10 mouse cellular contexts compared by ENCODE assay signal in the genomic region with DNA sequence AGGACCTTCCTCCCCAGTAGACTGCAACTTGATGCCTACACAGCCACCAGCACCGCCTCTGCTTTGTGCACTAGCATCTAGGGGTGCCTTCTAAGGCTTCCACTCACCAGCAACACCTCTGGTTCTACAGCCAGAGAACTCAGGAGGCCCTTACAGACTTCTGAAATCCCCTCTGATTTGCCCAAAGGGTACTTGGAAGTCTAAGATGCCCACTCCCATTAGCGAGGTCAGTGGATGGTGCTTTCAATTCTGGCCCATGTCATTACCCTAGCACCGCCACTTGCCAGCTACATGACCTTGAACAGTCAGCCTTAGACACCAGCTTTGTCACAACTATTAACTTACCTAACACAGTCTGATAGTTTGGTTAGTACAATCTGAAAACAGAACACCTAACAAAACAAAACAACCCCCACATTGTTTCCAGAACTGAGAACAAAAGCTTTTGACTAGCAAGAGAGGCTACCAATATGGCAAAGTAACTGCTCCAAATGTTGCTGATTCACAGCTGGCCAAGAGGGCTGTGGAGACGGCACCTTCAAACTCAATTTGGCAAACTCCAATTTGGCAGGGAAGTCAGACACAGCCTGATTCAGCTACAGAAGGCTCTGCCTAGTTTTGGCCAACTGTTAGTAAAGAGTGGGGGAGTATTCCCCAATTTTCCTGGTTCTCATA. TPM values are rescaled to one million over a fixed set of nuclear protein-coding genes. Genes with fewer than 3 reads are reported as not detected.
A peak's percentile ranks its signal among the peaks of the same experiment; 100 is the strongest.
DNase-seq lines count a peak whose midpoint lies in the region; TF ChIP-seq lines count a peak whose summit lies in the region.
"Had no signal": no experiment of that assay in that cellular context is flagged by ENCODE, and none has a peak within 500 bp of the region (broad histone marks: within the 10 kb centered on the region; RNA-seq: fewer than 3 reads in every experiment).

No protein-coding gene starts in this region.

- TF ChIP-seq CTCF in heart, adult 2 months (IDR thresholded peaks at IDR 0.05): no peak
- no peak for TF ChIP-seq CTCF in left cerebral cortex, adult 2 months (IDR thresholded peaks at IDR 0.05)
- TF ChIP-seq CTCF in lung, adult 2 months (IDR thresholded peaks at IDR 0.05; ENCODE audit: insufficient read depth, low read length): no peak

- H3K9ac ChIP-seq in heart, adult 2 months (ENCODE audit: low read depth, low read length): peak overlapping the region; percentile 45

- no peaks in the 10 kb centered on the region for H3K27me3 ChIP-seq in heart, adult 2 months (ENCODE audit: control insufficient read depth, insufficient read depth, low read length)
- H3K27me3 ChIP-seq: megakaryocyte, embryonic 14.5 days had no signal

- TF ChIP-seq EP300 in heart, adult 2 months (IDR thresholded peaks at IDR 0.05; ENCODE audit: insufficient read depth, low read depth, low read length): no peak

- WGBS in heart, adult 2 months: 53% methylated on average over 4 of the region's 4 CpGs
- WGBS in macrophage (ENCODE audit: missing documents): 97% methylated on average over 4 of the region's 4 CpGs
- 65% methylated on average over 4 of the region's 4 CpGs for WGBS in lung, adult 2 months

- peaks cover 29% of the 10 kb centered on the region for H3K4me1 ChIP-seq in heart, adult 2 months (ENCODE audit: control insufficient read depth, insufficient read depth, low read length)
- peaks cover 44% of the 10 kb centered on the region for H3K4me1 ChIP-seq in brown adipose tissue, adult 24 weeks (ENCODE audit: control insufficient read depth, insufficient read depth, insufficient read length, low read length)
- peaks cover 42% of the 10 kb centered on the region for H3K4me1 ChIP-seq in lung, adult 2 months (ENCODE audit: control insufficient read depth, insufficient read depth, low read length)

- no peak for DNase-seq in heart, adult 2 months
- DNase-seq in heart, postnatal 4 days: no peak
- DNase-seq in left cerebral cortex, adult 2 months (ENCODE audit: extremely low spot score in 1 of 2, low spot score in 2 of 2): no peak
- DNase-seq in left cerebral cortex, adult 11 months (ENCODE audit: low spot score): no peak
- DNase-seq in right cerebral cortex, postnatal 10 days (ENCODE audit: low spot score in 2 of 2): no peak
- DNase-seq in lung, adult 2 months: no peak
- DNase-seq: gastrocnemius, postnatal 25 days had no signal

- intact Hi-C loops in heart, adult 2 months (cut with DNase I): no loop called here
- intact Hi-C loops in left cerebral cortex, adult 2 months (cut with DNase I): no loop called here

- peaks cover 63% of the 10 kb centered on the region for H3K36me3 ChIP-seq in heart, adult 2 months (ENCODE audit: control insufficient read depth, insufficient read depth, low read length)
- peaks cover 7% of the 10 kb centered on the region; the same call in 1 of the 2 replicates for H3K36me3 ChIP-seq in macrophage (ENCODE audit: inconsistent target)

- H3K27ac ChIP-seq in heart, adult 2 months: peak overlapping the region; percentile 99
- peak overlapping the region; percentile 47 for H3K27ac ChIP-seq in left cerebral cortex, adult 2 months
- H3K27ac ChIP-seq in brown adipose tissue, adult 24 weeks (replicated peaks; ENCODE audit: low read depth, low read length): peak overlapping the region; percentile 77
- peak overlapping the region; percentile 92 for H3K27ac ChIP-seq in macrophage

- peaks cover 6% of the 10 kb centered on the region; the same call in 1 of the 2 replicates for H3K79me2 ChIP-seq in heart, adult 2 months (replicated peaks; ENCODE audit: control insufficient read depth, insufficient read depth, low read length)
- peaks cover 90% of the 10 kb centered on the region for H3K79me2 ChIP-seq in macrophage (ENCODE audit: inconsistent target)

- no peak; the same call in 1 of the 2 replicates for TF ChIP-seq POLR2A in heart, adult 2 months (IDR thresholded peaks at IDR 0.05; ENCODE audit: insufficient read depth, low read depth, low read length)
- TF ChIP-seq POLR2A in lung, adult 2 months (IDR thresholded peaks at IDR 0.05; ENCODE audit: borderline replicate concordance, extremely low read depth, low read depth, low read length): no peak

- H3K4me3 ChIP-seq in heart, adult 2 months: no peak overlapping the region
- peak overlapping the region; percentile 28; the same call in 1 of the 2 replicates for H3K4me3 ChIP-seq in left cerebral cortex, adult 2 months
- no peak overlapping the region for H3K4me3 ChIP-seq in brown adipose tissue, adult 24 weeks (ENCODE audit: insufficient read depth, low read depth, low read length)
- H3K4me3 ChIP-seq in macrophage (ENCODE audit: inconsistent target): no peak overlapping the region
- no peak overlapping the region for H3K4me3 ChIP-seq in lung, adult 2 months (replicated peaks; ENCODE audit: extremely low read depth, low read depth, low read length)
- H3K4me3 ChIP-seq: megakaryocyte, embryonic 14.5 days had no signal

RNA-seq across cellular contexts. Expression of a gene that starts 6.1 kb away (rescaled TPM):
- total RNA-seq in heart, adult 2 months (2021): 100 to 1,000 TPM; 800 to 832 TPM
- polyA plus RNA-seq in heart, adult 2 months (2012; rRNA removed): 523 and 821 TPM in 2 replicates
- total RNA-seq in heart, postnatal 4 days (2021): 1,000 to 10,000 TPM; 1,042 to 1,100 TPM
- total RNA-seq in left cerebral cortex, adult 2 months (2021): 1,000 to 10,000 TPM; 1,018 to 1,116 TPM
- polyA plus RNA-seq in brown adipose tissue, adult 24 weeks (2012; ENCODE audit: insufficient read depth, insufficient read length, missing spikeins): 26.7 and 27.0 TPM in 2 replicates
- total RNA-seq in macrophage (2018; cell fraction: chromatin; rRNA removed): 100 to 1,000 TPM in 3 of 26 experiments, 10 to 100 TPM in 23; 21.3 to 208 (median 41.7) TPM
- 100 to 1,000 TPM in 19 of 26 experiments, 10 to 100 TPM in 7; 73.2 to 225 (median 128) TPM for total RNA-seq in macrophage (2018; cell fraction: cytosol; rRNA removed)
- total RNA-seq in macrophage (2018; cell fraction: nucleus; rRNA removed): 100 to 1,000 TPM in 23 of 26 experiments, 10 to 100 TPM in 3; 86.0 to 312 (median 124) TPM
- polyA plus RNA-seq in macrophage (2018): 155 to 277 TPM (median 164 TPM) in 3 replicates
- polyA plus RNA-seq in lung, adult 2 months (2012; rRNA removed): 267 and 269 TPM in 2 replicates

Comparison
In these comparisons a context has a peak if more than half of its experiments do, and no peak if none do; other contexts are left out.
1. H3K27ac ChIP-seq: peak in every context shown above with its lines; median percentile 99 in heart, adult 2 months; 92 in macrophage; 77 in brown adipose tissue, adult 24 weeks; 47 in left cerebral cortex, adult 2 months.